Mouse (Mus musculus): ENCODE results near the gene E4f1. TPM values are rescaled to one million over a fixed set of nuclear protein-coding genes. Genes with fewer than 3 reads are reported as not detected.
"Not testable (repeated sequence)": the region's sequence is repeated elsewhere in the genome, so short reads cannot be mapped to it uniquely, and the experiment has no call there.

The E4f1 gene
- total RNA-seq, 2 experiments from 2014 or later = 26.2 to 40.9 TPM

GRCm38 (mm10) chr17:24426471-24427169 lies 43.5 kb downstream of the E4f1 start, which contains the start of gene Eci1:
Gene Eci1 (plus strand): TSS chr17:24426641.
- peak; percentile 86 to 87 for DNase-seq (ENCODE audit: low spot score in 2 of 2)
- intact Hi-C loops (cut with DNase I) = no loop called here

GRCm38 (mm10) chr17:24425905-24426304 lies 44.2 kb downstream of the E4f1 start:
- intact Hi-C loops (cut with DNase I) = no loop called here
- DNase-seq (ENCODE audit: low spot score in 2 of 2) = no peak

DNA sequence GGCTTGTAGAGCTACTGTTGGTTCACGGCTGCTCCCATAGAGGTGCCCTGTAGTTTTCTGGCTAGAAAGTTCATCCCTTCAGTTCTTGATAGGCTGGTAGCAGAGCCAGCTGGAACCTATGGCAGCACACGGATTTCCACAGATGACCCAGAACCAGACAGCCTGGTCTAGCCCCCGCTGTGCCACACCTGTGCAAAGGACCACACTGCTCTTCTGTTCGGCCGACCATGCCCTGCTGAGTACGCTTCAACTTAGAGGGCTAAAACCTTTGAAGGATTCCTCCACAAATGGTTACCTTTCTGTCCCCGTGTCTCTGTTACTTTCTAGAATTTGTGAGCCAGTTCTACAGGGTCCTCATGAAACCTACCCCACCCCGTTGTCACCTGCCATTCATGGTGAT lies 44.8 kb downstream of the E4f1 start:
- intact Hi-C loops (cut with DNase I); DNase-seq (ENCODE audit: low spot score in 2 of 2): not testable (repeated sequence)

DNA sequence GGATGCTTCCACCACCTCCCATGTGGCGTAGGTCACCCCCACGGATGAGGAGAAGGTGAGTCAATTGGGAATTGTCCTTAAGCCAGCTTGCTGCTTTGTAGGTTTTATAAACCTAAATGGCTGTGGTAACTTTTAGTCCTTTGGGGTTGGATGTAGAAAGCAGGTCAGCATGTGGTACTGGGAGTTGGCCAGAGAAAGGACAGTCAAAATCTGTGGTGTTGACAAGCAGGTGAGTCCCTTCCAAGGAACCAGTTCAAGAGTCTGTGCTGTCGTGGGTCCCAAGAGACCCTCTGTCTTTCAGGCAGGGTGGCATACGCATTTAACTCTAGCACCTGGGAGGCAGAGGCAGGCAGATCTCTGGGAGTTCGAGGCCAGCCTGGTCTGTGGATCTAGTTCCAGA lies 45.6 kb downstream of the E4f1 start:
- intact Hi-C loops (cut with DNase I) = no loop called here
- DNase-seq (ENCODE audit: low spot score in 2 of 2) = no peak

- intact Hi-C loops (cut with DNase I) = no loop called here
- DNase-seq (ENCODE audit: low spot score in 2 of 2) = no peak
Measured at GRCm38 (mm10) chr17:24423114-24423513, 47.0 kb downstream of the E4f1 start.

GRCm38 (mm10) chr17:24416051-24416652 lies 54.0 kb downstream of the E4f1 start:
- intact Hi-C loops (cut with DNase I) = loop anchor here (10.0 kb wide), 1 partner anchor 251 kb away; the partner anchor contains the start of genes Amdhd2 and Atp6v0c

DNA sequence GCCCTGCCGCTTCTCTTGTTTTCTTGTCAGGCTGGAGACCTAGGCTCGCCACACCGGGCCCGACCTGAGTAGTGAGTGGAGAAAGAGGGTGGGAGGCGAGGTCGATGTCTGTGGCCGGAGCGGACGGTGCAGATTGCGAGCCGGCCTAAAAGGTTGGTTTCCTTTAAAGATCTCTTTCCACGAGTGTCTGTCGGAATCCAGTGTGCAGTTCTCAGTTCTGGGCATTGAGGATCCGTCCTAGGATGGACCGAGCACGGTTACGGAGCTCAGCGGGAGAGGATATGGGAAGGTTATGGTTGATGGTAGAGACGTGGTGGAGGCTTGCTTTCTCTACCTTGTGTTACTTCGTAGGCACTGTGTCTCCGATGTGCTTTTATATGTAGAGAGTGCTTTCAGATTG lies 55.1 kb downstream of the E4f1 start:
- DNase-seq (ENCODE audit: low spot score in 2 of 2) = no peak
- intact Hi-C loops (cut with DNase I) = loop anchor here (10.0 kb wide), 1 partner anchor 250 kb away; the partner anchor contains the start of genes Amdhd2 and Atp6v0c

More at GRCm38 (mm10) chr17:24416051-24416652, 54.0 kb downstream of the E4f1 start:
- no peak for DNase-seq (ENCODE audit: low spot score in 2 of 2)

- intact Hi-C loops (cut with DNase I) = loop anchor here (10.0 kb wide), 1 partner anchor 250 kb away; the partner anchor contains the start of genes Amdhd2 and Atp6v0c
- DNase-seq (ENCODE audit: low spot score in 2 of 2) = peak; percentile 91 to 92
Measured at GRCm38 (mm10) chr17:24414230-24414976, 55.7 kb downstream of the E4f1 start, which contains the start of gene Rnps1. Gene Rnps1 (plus strand): TSS chr17:24414565.

DNA sequence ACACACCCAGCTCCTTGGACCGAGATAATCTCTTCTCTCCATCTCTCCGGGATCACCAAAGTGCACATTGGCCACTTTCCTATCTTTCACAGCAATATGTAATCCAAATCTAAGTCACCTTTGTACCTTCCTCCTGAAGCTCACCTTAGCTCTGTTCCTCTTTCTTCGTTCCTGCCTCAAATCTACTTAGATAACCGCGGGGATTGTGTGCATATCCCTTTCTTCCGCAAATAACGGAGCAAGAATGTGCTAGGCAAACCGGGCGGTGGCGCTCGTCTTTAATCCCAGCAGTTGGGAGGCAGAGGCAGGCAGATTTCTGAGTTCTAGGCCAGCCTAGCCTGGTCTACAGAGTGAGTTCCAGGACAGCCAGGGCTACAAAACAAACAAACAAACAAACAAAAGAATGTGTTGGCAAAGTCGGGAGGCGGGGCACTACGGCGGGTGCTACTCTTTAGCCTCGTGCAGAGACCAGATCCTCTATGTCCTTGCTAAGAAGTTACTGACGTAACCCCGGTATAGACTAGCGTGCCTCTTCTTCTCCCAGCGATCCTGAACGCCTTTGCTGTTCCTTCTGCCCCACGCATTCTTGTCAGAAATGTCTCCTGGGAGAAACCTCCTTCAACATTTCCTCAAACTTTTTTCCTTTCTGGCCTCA lies 56.4 kb downstream of the E4f1 start:
- intact Hi-C loops (cut with DNase I) = loop anchor here (10.0 kb wide), 1 partner anchor 249 kb away; the partner anchor contains the start of genes Amdhd2 and Atp6v0c
- DNase-seq (ENCODE audit: low spot score in 2 of 2) = no peak

DNA sequence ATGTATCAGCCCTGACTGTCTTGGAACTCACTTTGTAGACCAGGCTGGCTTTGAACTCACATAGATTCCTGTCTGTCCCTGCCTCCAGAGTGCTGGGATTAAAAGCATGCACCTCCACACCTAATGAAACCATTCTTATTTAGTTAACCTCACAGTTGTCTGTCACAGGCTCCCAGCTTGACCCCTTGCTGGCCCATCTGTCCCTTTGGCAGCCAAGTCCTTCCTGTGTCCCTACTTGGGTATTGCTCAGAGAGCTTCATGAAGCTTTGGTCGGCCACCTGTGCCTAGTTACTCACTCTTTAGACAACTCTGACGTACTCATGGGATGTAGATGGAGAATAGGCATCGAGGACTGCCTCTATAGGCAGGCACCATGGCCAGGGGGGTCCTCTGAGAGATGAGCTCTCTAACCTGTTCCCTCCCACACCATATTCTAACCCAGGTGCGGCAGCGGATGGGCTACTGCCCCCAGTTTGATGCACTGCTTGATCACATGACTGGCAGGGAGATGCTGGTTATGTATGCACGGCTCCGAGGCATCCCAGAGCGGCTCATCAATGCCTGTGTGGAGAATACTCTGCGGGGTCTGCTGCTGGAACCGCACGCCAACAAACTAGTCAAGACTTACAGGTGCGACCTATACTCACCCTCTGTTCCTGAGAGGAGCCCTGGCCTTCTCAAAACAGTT lies 62.9 kb downstream of the E4f1 start:
- DNase-seq (ENCODE audit: low spot score in 2 of 2) = no peak
- intact Hi-C loops (cut with DNase I) = no loop called here

- intact Hi-C loops (cut with DNase I) = no loop called here
- peak in 1 of 2 experiments; percentile 18 for DNase-seq (ENCODE audit: low spot score in 2 of 2)
Measured at GRCm38 (mm10) chr17:24402371-24402770, 67.7 kb downstream of the E4f1 start.

DNA sequence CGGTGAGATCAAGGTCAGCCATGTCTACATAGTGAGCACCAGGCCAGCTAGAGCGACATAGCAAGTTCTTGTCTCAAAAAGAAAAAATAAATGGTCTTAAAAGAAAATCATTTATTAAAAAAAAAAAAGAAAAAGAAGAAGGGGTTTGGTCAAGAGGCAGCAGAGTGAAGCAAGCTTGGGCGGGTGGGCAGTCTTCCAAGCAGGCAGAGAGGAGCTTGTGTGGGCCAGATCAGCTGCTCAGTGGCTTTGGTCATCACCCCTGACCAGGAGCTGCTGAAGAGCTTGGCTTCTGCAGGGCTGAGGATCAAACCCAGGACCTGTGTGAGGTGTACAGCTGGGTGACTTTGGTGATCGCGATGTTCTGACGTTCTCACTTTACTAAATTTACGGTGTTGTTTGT lies 75.7 kb downstream of the E4f1 start:
- intact Hi-C loops (cut with DNase I) = loop anchor here (10.0 kb wide), 1 partner anchor 220 kb away; no protein-coding TSS in a partner anchor
- DNase-seq (ENCODE audit: low spot score in 2 of 2) = no peak

Other genes with a start within 250 kb of the E4f1 start
- 10 to 100 TPM in 1 of 2 experiments, 1 to 10 TPM in 1; 9.4 to 14.2 TPM for gene Tedc2, start 249.5 kb downstream of the E4f1 start, total RNA-seq (2021)
- gene Ccnf, start 218.8 kb downstream of the E4f1 start, total RNA-seq (2021) = 1 to 10 TPM; 4.9 to 5.4 TPM
- 1 to 10 TPM in 1 of 2 experiments, under 1 TPM in 1; 0.72 to 1.1 TPM for gene Abca17, start 119.2 kb downstream of the E4f1 start, total RNA-seq (2021)
- 10 to 100 TPM; 79.2 to 79.9 TPM for gene Abca3, start 118.4 kb downstream of the E4f1 start, total RNA-seq (2021)
- gene Rnps1, start 55.7 kb downstream of the E4f1 start, total RNA-seq (2021) = 100 to 1,000 TPM; 125 to 132 TPM
- gene Eci1, start 43.7 kb downstream of the E4f1 start, total RNA-seq (2021) = 10 to 100 TPM; 26.7 to 30.3 TPM
- gene Dnase1l2, start 27.2 kb downstream of the E4f1 start, total RNA-seq (2021) = 1 to 10 TPM; 3.2 to 7.2 TPM
- gene Pgp, start 79 bp upstream of the E4f1 start, total RNA-seq (2021) = 10 to 100 TPM; 60.4 to 75.1 TPM
- 1 to 10 TPM in 1 of 2 experiments, under 1 TPM in 1; 0.86 to 1.1 TPM for gene Bricd5, start 3.6 kb upstream of the E4f1 start, total RNA-seq (2021)
- 10 to 100 TPM; 35.1 to 35.8 TPM for gene Mlst8, start 8.8 kb upstream of the E4f1 start, total RNA-seq (2021)
- 100 to 1,000 TPM; 110 to 140 TPM for gene Caskin1, start 18.3 kb upstream of the E4f1 start, total RNA-seq (2021)
- 10 to 100 TPM; 69.6 to 95.6 TPM for gene Traf7, start 57.6 kb upstream of the E4f1 start, total RNA-seq (2021)
- 10 to 100 TPM; 51.0 to 51.3 TPM for gene Rab26, start 63.9 kb upstream of the E4f1 start, total RNA-seq (2021)
- gene Pkd1, start 79.5 kb upstream of the E4f1 start, total RNA-seq (2021) = 10 to 100 TPM; 62.7 to 85.4 TPM
- 100 to 1,000 TPM; 116 to 157 TPM for gene Tsc2, start 162.3 kb upstream of the E4f1 start, total RNA-seq (2021)
- 1 to 10 TPM; 4.2 to 6.6 TPM for gene Nthl1, start 162.4 kb upstream of the E4f1 start, total RNA-seq (2021)
- gene Slc9a3r2, start 180.0 kb upstream of the E4f1 start, total RNA-seq (2021) = 10 to 100 TPM; 51.0 to 51.2 TPM
- 1 to 10 TPM; 1.1 to 1.3 TPM for gene Npw, start 188.1 kb upstream of the E4f1 start, total RNA-seq (2021)
- 10 to 100 TPM; 30.5 to 45.1 TPM for gene Zfp598, start 199.4 kb upstream of the E4f1 start, total RNA-seq (2021)
- gene Syngr3, start 219.6 kb upstream of the E4f1 start, total RNA-seq (2021) = 100 to 1,000 TPM; 179 to 200 TPM
- gene Gfer, start 225.8 kb upstream of the E4f1 start, total RNA-seq (2021) = 10 to 100 TPM; 18.2 TPM
- gene Noxo1, start 225.9 kb upstream of the E4f1 start, total RNA-seq (2021) = 1 to 10 TPM; 2.1 to 2.9 TPM
- 10 to 100 TPM; 26.9 to 29.6 TPM for gene Tbl3, start 237.3 kb upstream of the E4f1 start, total RNA-seq (2021)
- not detected for gene Rnf151, start 247.8 kb upstream of the E4f1 start, total RNA-seq (2021)
- 100 to 1,000 TPM; 291 to 312 TPM for gene Rps2, start 247.8 kb upstream of the E4f1 start, total RNA-seq (2021)